Mouse (Mus musculus) myocyte (in vitro differentiated cells): ENCODE results near the gene Ralbp1. TPM values are rescaled to one million over a fixed set of nuclear protein-coding genes. Genes with fewer than 3 reads are reported as not detected.
A peak's percentile ranks its signal among the peaks of the same experiment; 100 is the strongest.

ENCODE experiments used
- H3K27me3 ChIP-seq: one replicate; pipeline ENCODE4 v1.6.1; 2011; ENCODE audit not compliant: control insufficient read depth, insufficient read depth, insufficient read length
- H3K36me3 ChIP-seq: one replicate; pipeline ENCODE4 v1.6.1; 2011; ENCODE audit not compliant: control insufficient read depth, insufficient read depth
- H3K4me2 ChIP-seq: one replicate; pipeline ENCODE4 v1.6.1; 2011; ENCODE audit warnings: low read depth, control low read depth
- H3K4me3 ChIP-seq: one replicate; pipeline ENCODE4 v1.5.1; 2011; ENCODE audit warnings: mild to moderate bottlenecking, control low read depth, moderate library complexity
- H3K79me2 ChIP-seq: one replicate; pipeline ENCODE4 v1.6.1; 2011; ENCODE audit not compliant: control insufficient read depth, insufficient read depth
- H3ac ChIP-seq: one replicate; pipeline ENCODE4 v1.6.1; 2011; ENCODE audit not compliant: control insufficient read depth, insufficient read length
- CEBPB ChIP-seq: IDR thresholded peaks from 2 replicates; pipeline ENCODE4 v1.6.1; 2011; ENCODE audit warnings: mild to moderate bottlenecking, moderate library complexity; ENCODE audit not compliant: poor library complexity, insufficient read depth, severe bottlenecking
- E2F4 ChIP-seq: IDR thresholded peaks from one replicate; pipeline ENCODE4 v1.6.1; 2011; ENCODE audit warnings: mild to moderate bottlenecking, control low read depth, moderate library complexity; ENCODE audit not compliant: insufficient read depth
- MAX ChIP-seq: IDR thresholded peaks from one replicate; pipeline ENCODE4 v1.6.1; 2011; ENCODE audit warnings: low read depth, mild to moderate bottlenecking, control low read depth
- MYOD1 ChIP-seq, 3 experiments: IDR thresholded peaks; one replicate each; pipeline ENCODE4 v1.6.1; 2011; ENCODE audit warnings: control low read depth in 2 of 3, low read depth in 2 of 3, mild to moderate bottlenecking in 2 of 3, moderate library complexity in 1 of 3; ENCODE audit not compliant: insufficient read length in 2 of 3, control insufficient read depth in 1 of 3
- MYOG ChIP-seq, 3 experiments: IDR thresholded peaks; one replicate each; pipeline ENCODE4 v1.6.1; 2011; ENCODE audit warnings: control low read depth in 2 of 3, low read depth in 2 of 3, mild to moderate bottlenecking in 2 of 3; ENCODE audit not compliant: insufficient read length in 2 of 3, control insufficient read depth in 1 of 3, insufficient read depth in 1 of 3
- POLR2A ChIP-seq: IDR thresholded peaks from one replicate; pipeline ENCODE4 v1.6.1; 2011; ENCODE audit warnings: low read depth, mild to moderate bottlenecking, control low read depth, moderate library complexity; ENCODE audit not compliant: insufficient read length
- POLR2AphosphoS2 ChIP-seq: IDR thresholded peaks from one replicate; pipeline ENCODE4 v1.6.1; 2011; ENCODE audit warnings: low read depth, control low read depth; ENCODE audit not compliant: insufficient read length
- REST ChIP-seq: IDR thresholded peaks from one replicate; pipeline ENCODE4 v1.6.1; 2011; ENCODE audit warnings: mild to moderate bottlenecking, control low read depth, moderate library complexity; ENCODE audit not compliant: insufficient read depth, insufficient read length
- SRF ChIP-seq: IDR thresholded peaks from one replicate; pipeline ENCODE4 v1.6.1; 2011; ENCODE audit warnings: low read depth; ENCODE audit not compliant: control insufficient read depth, insufficient read length
- TCF12 ChIP-seq: IDR thresholded peaks from one replicate; pipeline ENCODE4 v1.6.1; 2011; ENCODE audit warnings: mild to moderate bottlenecking, control low read depth; ENCODE audit not compliant: poor library complexity, insufficient read depth, severe bottlenecking
- TCF3 ChIP-seq: IDR thresholded peaks from one replicate; pipeline ENCODE4 v1.6.1; 2011; ENCODE audit warnings: low read depth, control low read depth; ENCODE audit not compliant: insufficient read length
- USF1 ChIP-seq: IDR thresholded peaks from one replicate; pipeline ENCODE4 v1.6.1; 2011; ENCODE audit warnings: low read depth, mild to moderate bottlenecking, control low read depth, moderate library complexity
- polyA plus RNA-seq: library from polyadenylated mRNA; unstranded; fragments of >200 nt; fragmentation: generic; extraction: Trizol; gene quantifications from one replicate; pipeline ENCODE4 v1.2.1, GENCODE M21; 2012; ENCODE audit warnings: missing spikeins

Ralbp1 gene
- polyA plus RNA-seq, 1 experiment, result 24.5 TPM

- Histone ChIP-seq H3ac (no peak overlapping the region), H3K4me3 (no peak overlapping the region), H3K4me2 (no peak overlapping the region), H3K36me3 (peaks cover 62% of the 10 kb centered on the region), H3K79me2 (peaks cover 15% of the 10 kb centered on the region), H3K27me3 (no peaks in the 10 kb centered on the region)
- TF ChIP-seq SRF (no peak), POLR2AphosphoS2 (peak; percentile 24)
Measured at GRCm38 (mm10) chr17:65827119-65827840, 58.3 kb downstream of the Ralbp1 start.

DNA sequence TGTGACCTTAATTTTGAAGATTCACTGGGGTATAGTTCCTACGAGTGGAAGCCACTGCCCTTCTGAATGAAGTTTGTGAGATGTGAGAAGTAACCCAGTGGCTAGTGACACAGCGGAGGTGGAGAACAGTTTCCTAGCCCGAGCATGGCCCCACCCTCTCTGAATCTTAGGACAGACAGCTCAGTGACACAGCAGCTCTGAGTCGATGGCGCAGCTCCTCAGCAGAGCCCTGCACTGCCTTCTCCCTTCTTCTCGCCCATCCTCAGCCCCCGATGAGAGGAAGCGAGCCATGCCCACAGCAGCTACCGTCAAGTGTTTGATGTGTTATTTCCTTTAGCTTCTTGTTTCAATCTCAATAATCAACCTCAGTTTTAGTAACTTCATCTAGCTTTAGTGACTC lies 59.3 kb downstream of the Ralbp1 start:
- no peak overlapping the region for H3K4me3 ChIP-seq
- no peaks in the 10 kb centered on the region for H3K27me3 ChIP-seq
- H3K79me2 ChIP-seq, result peaks cover 15% of the 10 kb centered on the region
- TF ChIP-seq E2F4 (no peak), CEBPB (no peak), REST (no peak), TCF12 (no peak), MAX (no peak), USF1 (no peak)
- H3K4me2 ChIP-seq, result no peak overlapping the region
- peaks cover 53% of the 10 kb centered on the region for H3K36me3 ChIP-seq
- H3ac ChIP-seq, result no peak overlapping the region

DNA sequence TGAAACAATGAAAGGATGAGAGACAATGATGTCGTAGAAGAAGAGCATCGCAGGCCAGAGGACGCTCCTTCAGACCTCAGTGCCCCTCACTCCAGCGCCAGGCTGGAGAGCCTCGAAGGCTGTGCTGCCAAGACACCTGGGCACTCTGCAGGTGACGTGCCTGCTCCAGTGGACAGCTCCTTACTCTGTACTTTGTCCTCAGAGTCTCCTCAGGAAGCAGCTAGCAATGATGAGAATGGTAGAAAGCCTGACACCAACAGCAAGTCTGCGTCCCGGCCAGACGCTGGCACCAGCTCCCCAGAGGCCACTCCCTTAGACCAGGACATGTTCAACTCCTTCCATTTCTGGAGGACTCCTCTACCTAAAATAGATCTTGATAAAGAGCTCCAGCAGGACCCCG lies 61.4 kb downstream of the Ralbp1 start:
- Histone ChIP-seq H3K27me3 (no peaks in the 10 kb centered on the region), H3K4me2 (no peak overlapping the region), H3ac (no peak overlapping the region), H3K79me2 (peaks cover 24% of the 10 kb centered on the region), H3K4me3 (no peak overlapping the region), H3K36me3 (peaks cover 45% of the 10 kb centered on the region)
- TF ChIP-seq POLR2AphosphoS2 (no peak), TCF12 (no peak), SRF (no peak), TCF3 (no peak), REST (no peak), MYOG (IDR thresholded peaks at IDR 0.05; ENCODE audit: control insufficient read depth in 1 of 3, insufficient read depth in 1 of 3, insufficient read length in 2 of 3, low read depth in 2 of 3) (no peak), CEBPB (no peak), POLR2A (no peak), MAX (no peak), MYOD1 (IDR thresholded peaks at IDR 0.05; ENCODE audit: control insufficient read depth in 1 of 3, insufficient read length in 2 of 3, low read depth in 2 of 3) (no peak), USF1 (no peak), E2F4 (no peak)

DNA sequence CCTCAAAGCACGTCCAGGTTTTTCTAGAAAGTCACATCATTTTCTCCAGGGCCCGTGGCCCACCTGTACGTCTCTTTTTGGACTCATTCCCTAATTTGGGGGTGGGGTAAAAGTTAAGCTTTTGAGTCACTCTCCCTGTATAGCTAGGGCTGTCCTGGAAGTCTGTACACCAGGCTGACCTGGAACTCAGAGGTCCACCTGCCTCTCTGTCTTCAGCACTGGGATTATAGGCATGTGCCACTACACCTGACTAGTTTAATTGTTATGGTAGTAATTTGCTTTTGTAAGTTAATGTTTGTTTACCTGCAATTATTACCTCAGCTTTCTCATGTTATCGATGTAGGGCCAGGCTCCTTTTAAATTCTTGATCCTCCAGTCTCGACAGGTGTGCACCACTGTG lies 63.2 kb downstream of the Ralbp1 start:
- Histone ChIP-seq H3ac (no peak overlapping the region), H3K79me2 (peaks cover 40% of the 10 kb centered on the region), H3K4me3 (no peak overlapping the region), H3K27me3 (no peaks in the 10 kb centered on the region), H3K4me2 (no peak overlapping the region), H3K36me3 (peaks cover 51% of the 10 kb centered on the region)
- TF ChIP-seq MAX (no peak), MYOG (IDR thresholded peaks at IDR 0.05; ENCODE audit: control insufficient read depth in 1 of 3, insufficient read depth in 1 of 3, insufficient read length in 2 of 3, low read depth in 2 of 3) (no peak), SRF (no peak), MYOD1 (IDR thresholded peaks at IDR 0.05; ENCODE audit: control insufficient read depth in 1 of 3, insufficient read length in 2 of 3, low read depth in 2 of 3) (no peak), POLR2AphosphoS2 (no peak), CEBPB (no peak), USF1 (no peak), REST (no peak), TCF12 (no peak), POLR2A (no peak), TCF3 (no peak), E2F4 (no peak)

DNA sequence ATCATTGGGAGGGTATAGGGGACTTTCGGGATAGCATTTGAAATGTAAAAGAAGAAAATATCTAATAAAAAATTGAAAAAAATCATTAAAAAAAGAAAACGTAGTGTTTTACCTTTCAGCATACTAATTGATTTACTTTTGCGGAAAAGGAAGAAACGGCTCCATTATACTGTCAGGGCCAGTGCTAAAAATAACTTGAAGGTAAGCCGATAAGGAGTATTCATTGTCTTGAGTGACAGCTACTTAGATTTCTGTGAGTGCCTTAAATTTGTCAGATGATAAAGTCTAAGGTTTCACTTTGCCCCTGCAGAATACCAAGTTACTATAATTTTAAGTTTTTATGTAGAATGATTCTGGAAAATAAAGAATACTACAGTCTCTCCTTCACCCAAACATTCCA lies 65.4 kb downstream of the Ralbp1 start:
- Histone ChIP-seq H3K36me3 (peaks cover 60% of the 10 kb centered on the region), H3K4me2 (no peak overlapping the region)

More for the DNA sequence above, 65.4 kb downstream of the Ralbp1 start:
- H3K27me3 ChIP-seq, result no peaks in the 10 kb centered on the region
- no peak overlapping the region for H3K4me3 ChIP-seq
- peaks cover 41% of the 10 kb centered on the region for H3K79me2 ChIP-seq
- no peak for TF ChIP-seq POLR2AphosphoS2
- no peak for TF ChIP-seq POLR2A
- TF ChIP-seq MAX, result no peak
- no peak for TF ChIP-seq TCF3
- no peak for TF ChIP-seq E2F4
- no peak for TF ChIP-seq USF1
- no peak for TF ChIP-seq MYOD1 (IDR thresholded peaks at IDR 0.05; ENCODE audit: control insufficient read depth in 1 of 3, insufficient read length in 2 of 3, low read depth in 2 of 3)
- TF ChIP-seq REST, result no peak
- no peak for TF ChIP-seq SRF
- no peak for TF ChIP-seq TCF12
- TF ChIP-seq MYOG (IDR thresholded peaks at IDR 0.05; ENCODE audit: control insufficient read depth in 1 of 3, insufficient read depth in 1 of 3, insufficient read length in 2 of 3, low read depth in 2 of 3), result no peak
- TF ChIP-seq CEBPB, result no peak
- no peak overlapping the region for H3ac ChIP-seq
